Mouse (Mus musculus) liver, adult 2 months (tissue): Measurements from ENCODE around the gene Slc9a6. TPM values are rescaled to one million over a fixed set of nuclear protein-coding genes. Genes with fewer than 3 reads are reported as not detected.

Source experiments
- DNase-seq: peaks from one replicate; pipeline ENCODE4 v3.0.0-alpha.2; 2011; ENCODE audit warnings: low read depth, low spot score; ENCODE audit errors: extremely low read depth
- H3K27ac ChIP-seq: fragments of 200-500 bp; replicated peaks from 2 replicates; pipeline ENCODE4 v1.5.1; 2012; ENCODE audit warnings: low read depth, mild to moderate bottlenecking, control low read depth, inconsistent platforms, low read length; ENCODE audit not compliant: insufficient read depth
- H3K27me3 ChIP-seq: fragments of 200-500 bp; 2 replicates; pipeline ENCODE4 v1.6.1; 2012; ENCODE audit warnings: mild to moderate bottlenecking, moderate library complexity, low read length, inconsistent platforms; ENCODE audit not compliant: control insufficient read depth, insufficient read depth
- H3K36me3 ChIP-seq: fragments of 200-500 bp; 2 replicates; pipeline ENCODE4 v1.6.1; 2012; ENCODE audit warnings: low read length, inconsistent platforms; ENCODE audit not compliant: control insufficient read depth, insufficient read depth
- H3K4me1 ChIP-seq: fragments of 200-500 bp; 2 replicates; pipeline ENCODE4 v1.6.1; 2011; ENCODE audit warnings: low read length; ENCODE audit not compliant: control insufficient read depth, insufficient read depth
- H3K4me3 ChIP-seq: fragments of 200-500 bp; 2 replicates; pipeline ENCODE4 v1.5.1; 2011; ENCODE audit warnings: low read depth, mild to moderate bottlenecking, control low read depth, low read length, moderate library complexity; ENCODE audit not compliant: insufficient read depth
- H3K79me2 ChIP-seq: fragments of 200-500 bp; 2 replicates; pipeline ENCODE4 v1.6.1; 2012; ENCODE audit warnings: inconsistent platforms, mild to moderate bottlenecking, low read length, moderate library complexity; ENCODE audit not compliant: control insufficient read depth, insufficient read depth
- H3K9ac ChIP-seq: fragments of 200-500 bp; 2 replicates; pipeline ENCODE4 v1.6.1; 2012; ENCODE audit warnings: low read depth, mild to moderate bottlenecking, control low read depth, inconsistent platforms, low read length
- CTCF ChIP-seq: fragments of 200-500 bp; IDR thresholded peaks from 2 replicates; pipeline ENCODE4 v1.5.1; 2011; ENCODE audit warnings: low read depth, low read length, control low read depth
- POLR2A ChIP-seq: fragments of 200-500 bp; IDR thresholded peaks from 2 replicates; pipeline ENCODE4 v1.6.1; 2011; ENCODE audit warnings: low read length, control low read depth; ENCODE audit not compliant: insufficient read depth; ENCODE audit errors: extremely low read depth
- WGBS: fragments of 180-500 bp; shearing (Covaris S2); methylation state at CpG from one replicate; pipeline ENCODE4 v1.1.7; 2018; 5-methylcytosine and 5-hydroxymethylcytosine counted together
- polyA plus RNA-seq: library from polyadenylated mRNA; depleted of rRNA; stranded (reverse); fragments of >200 nt; gene quantifications from 2 replicates; pipeline ENCODE4 v1.2.3, GENCODE M21; 2012; rRNA removed
- total RNA-seq: library from RNA; depleted of rRNA; stranded (reverse); fragments of >200 nt; gene quantifications from 2 replicates; pipeline ENCODE4 v1.2.3, GENCODE M21; 2014; rRNA removed

Slc9a6 gene
- total and polyA plus RNA-seq, 2 experiments = 7.8 to 11.5 TPM

DNA sequence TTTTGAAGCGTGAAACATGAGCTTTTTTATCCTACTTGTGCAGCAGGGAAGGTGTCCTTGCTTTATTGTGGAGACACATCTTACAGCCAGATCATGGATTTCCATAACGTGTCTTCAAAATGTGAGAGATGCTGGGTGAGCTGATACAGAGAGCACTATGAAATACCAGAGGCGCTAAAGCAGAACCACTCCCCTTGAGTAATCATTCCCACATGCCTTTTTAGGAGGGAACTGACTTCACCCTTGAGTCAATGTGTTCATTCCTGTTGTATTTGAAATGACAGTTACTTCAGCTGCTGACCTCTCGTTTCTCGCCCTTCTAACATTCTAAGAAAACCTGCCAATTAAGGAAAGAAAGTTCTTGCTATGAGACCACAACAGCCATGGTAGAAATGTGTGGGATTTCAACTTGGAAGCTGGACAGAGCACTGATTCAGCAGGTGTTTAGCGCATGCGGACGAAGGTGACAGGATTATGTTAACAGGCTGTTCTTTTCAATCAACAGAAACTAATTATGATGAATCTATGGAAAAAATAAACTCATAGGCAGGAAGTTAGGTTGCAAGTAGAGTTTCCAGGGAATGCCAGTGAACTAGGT is 94.5 kb downstream of the Slc9a6 start:
- Histone ChIP-seq H3K4me1 (no peaks in the 10 kb centered on the region), H3K36me3 (no peaks in the 10 kb centered on the region), H3K79me2 (no peaks in the 10 kb centered on the region), H3K4me3 (no peak overlapping the region), H3K27ac (no peak overlapping the region), H3K27me3 (no peaks in the 10 kb centered on the region), H3K9ac (no peak overlapping the region)
- DNase-seq = no peak
- 83% methylated on average over 8 of the region's 8 CpGs for WGBS
- no peak for TF ChIP-seq CTCF
- no peak for TF ChIP-seq POLR2A

DNA sequence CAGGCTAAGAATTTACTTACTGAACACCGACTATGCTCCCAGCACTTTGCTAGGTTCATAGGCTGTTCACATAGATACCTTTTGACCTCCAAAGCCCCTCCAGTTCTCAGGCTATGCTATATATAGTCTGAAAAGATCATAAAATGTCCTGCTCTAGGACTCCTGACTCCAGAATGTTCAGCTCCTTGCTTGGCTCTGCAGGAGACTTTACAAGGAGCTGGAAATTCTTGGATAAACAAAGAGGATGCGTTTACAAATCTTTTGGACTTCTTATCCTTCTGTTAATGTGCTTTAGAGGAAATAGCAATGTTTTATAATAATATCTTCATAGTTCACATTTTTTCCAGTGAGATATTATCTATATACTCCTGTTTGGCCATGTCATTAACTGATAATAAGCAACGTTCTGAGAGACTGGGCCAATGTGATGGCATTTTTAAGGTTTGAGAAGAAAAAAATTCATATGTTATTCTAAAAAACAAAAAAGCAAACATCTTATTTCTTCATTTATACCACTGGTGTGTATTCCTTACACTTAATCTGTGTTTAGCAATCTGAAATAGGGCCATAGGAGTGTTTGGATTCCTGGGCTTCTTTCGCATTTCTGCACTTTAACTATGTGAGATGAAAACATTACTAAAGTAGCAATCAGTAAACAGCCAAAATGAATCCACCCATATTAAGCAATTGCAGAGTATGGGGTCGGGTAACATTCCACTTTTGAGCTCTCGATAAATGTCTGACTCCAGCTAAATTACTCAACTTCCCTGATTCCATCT is 99.2 kb downstream of the Slc9a6 start:
- H3K36me3 ChIP-seq = no peaks in the 10 kb centered on the region
- H3K79me2 ChIP-seq = no peaks in the 10 kb centered on the region
- no peak overlapping the region for H3K4me3 ChIP-seq
- no peak overlapping the region for H3K27ac ChIP-seq
- H3K27me3 ChIP-seq = no peaks in the 10 kb centered on the region
- WGBS = 67% methylated on average over 6 of the region's 6 CpGs
- TF ChIP-seq CTCF (no peak), POLR2A (no peak)
- peak; percentile 0 for DNase-seq
- H3K4me1 ChIP-seq = no peaks in the 10 kb centered on the region
- H3K9ac ChIP-seq = no peak overlapping the region

GRCm38 (mm10) chrX:56710522-56710921 is 101.0 kb downstream of the Slc9a6 start:
- Histone ChIP-seq H3K9ac (no peak overlapping the region), H3K79me2 (no peaks in the 10 kb centered on the region), H3K4me3 (no peak overlapping the region), H3K27me3 (no peaks in the 10 kb centered on the region), H3K36me3 (no peaks in the 10 kb centered on the region), H3K27ac (no peak overlapping the region), H3K4me1 (no peaks in the 10 kb centered on the region)
- DNase-seq = no peak
- 95% methylated on average over 1 of the region's 1 CpGs for WGBS
- TF ChIP-seq POLR2A = no peak
- no peak for TF ChIP-seq CTCF

DNA sequence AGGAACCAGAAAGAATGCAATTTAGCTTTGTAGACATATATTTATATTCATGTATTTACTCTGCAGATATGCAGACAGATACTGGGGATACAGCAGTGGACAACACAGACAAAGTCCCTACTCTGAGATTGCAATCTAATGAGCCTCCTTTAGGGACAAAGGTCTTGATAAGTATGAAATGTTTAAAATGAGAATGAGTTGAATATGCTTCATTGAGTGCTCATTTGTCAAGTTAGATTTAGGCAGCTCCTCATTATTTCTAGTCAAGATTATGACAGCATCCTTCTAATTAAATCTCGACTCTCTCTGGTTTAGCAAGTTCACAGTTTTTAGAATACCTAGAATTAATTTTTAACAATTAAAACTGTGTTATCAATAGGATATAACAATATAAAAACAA is 103.1 kb downstream of the Slc9a6 start:
- TF ChIP-seq CTCF = no peak
- no peak for TF ChIP-seq POLR2A
- DNase-seq = no peak
- no peaks in the 10 kb centered on the region for H3K36me3 ChIP-seq
- H3K4me1 ChIP-seq = no peaks in the 10 kb centered on the region
- no peak overlapping the region for H3K27ac ChIP-seq
- no peaks in the 10 kb centered on the region for H3K79me2 ChIP-seq
- no peak overlapping the region for H3K9ac ChIP-seq
- H3K27me3 ChIP-seq = no peaks in the 10 kb centered on the region
- WGBS = 76% methylated on average over 1 of the region's 1 CpGs
- no peak overlapping the region for H3K4me3 ChIP-seq

Other genes with a start within 250 kb of the Slc9a6 start
- gene Smim10l2a, start 235.2 kb upstream of the Slc9a6 start, total RNA-seq = 0.07 and 0.09 TPM in 2 replicates
- gene Smim10l2a, start 235.2 kb upstream of the Slc9a6 start, polyA plus RNA-seq = 0.05 and 0.12 TPM in 2 replicates
- not detected in 2 replicates for gene Gm2174, start 161.8 kb upstream of the Slc9a6 start, total RNA-seq
- not detected in 2 replicates for gene Gm2174, start 161.8 kb upstream of the Slc9a6 start, polyA plus RNA-seq
- 2.9 and 3.1 TPM in 2 replicates for gene Ints6l, start 154.9 kb upstream of the Slc9a6 start, total RNA-seq
- gene Ints6l, start 154.9 kb upstream of the Slc9a6 start, polyA plus RNA-seq = 0.81 and 1.2 TPM in 2 replicates
- gene Gm10477, start 85.0 kb upstream of the Slc9a6 start, total RNA-seq = not detected in 2 replicates
- gene Gm10477, start 85.0 kb upstream of the Slc9a6 start, polyA plus RNA-seq = not detected in 2 replicates
- gene Gm648, start 60.2 kb upstream of the Slc9a6 start, total RNA-seq = not detected in 2 replicates
- gene Gm648, start 60.2 kb upstream of the Slc9a6 start, polyA plus RNA-seq = not detected in 2 replicates
- gene Mmgt1, start 11.7 kb upstream of the Slc9a6 start, total RNA-seq = 12.5 and 14.8 TPM in 2 replicates
- gene Mmgt1, start 11.7 kb upstream of the Slc9a6 start, polyA plus RNA-seq = 4.3 and 4.6 TPM in 2 replicates
- gene Fhl1, start 122.0 kb downstream of the Slc9a6 start, total RNA-seq = 7.2 and 8.5 TPM in 2 replicates
- 6.6 and 7.0 TPM in 2 replicates for gene Fhl1, start 122.0 kb downstream of the Slc9a6 start, polyA plus RNA-seq
- 0.07 and 0.09 TPM in 2 replicates for gene Map7d3, start 212.6 kb downstream of the Slc9a6 start, total RNA-seq
- gene Map7d3, start 212.6 kb downstream of the Slc9a6 start, polyA plus RNA-seq = not detected in 2 replicates